Mouse (Mus musculus): ENCODE data around the gene 2010111I01Rik.

- no peak for TF ChIP-seq ZC3H11A (IDR thresholded peaks at IDR 0.05; ENCODE audit: borderline replicate concordance, low read depth, low read length)
- no peak for TF ChIP-seq MAFK (IDR thresholded peaks at IDR 0.05; ENCODE audit: insufficient read depth, low read depth, low read length)
- no peak for TF ChIP-seq ZNF384 (IDR thresholded peaks at IDR 0.05; ENCODE audit: low read depth, low read length)
- TF ChIP-seq HCFC1 (IDR thresholded peaks at IDR 0.05; ENCODE audit: borderline replicate concordance, insufficient read depth, low read length): no peak
Measured at GRCm38 (mm10) chr13:63172097-63172445, 207.4 kb downstream of the 2010111I01Rik start.
